Mouse (Mus musculus) liver, adult 10 weeks (tissue): ENCODE results near the gene Ksr2. TPM values are rescaled to one million over a fixed set of nuclear protein-coding genes. Genes with fewer than 3 reads are reported as not detected.

Source experiments
- polyA plus RNA-seq: library from polyadenylated mRNA; stranded (reverse); fragments of 350-450 nt; fragmentation: Illumina TruSeq; extraction: RNeasy Lipid Tissue Mini Kit (QIAGEN cat#74804); gene quantifications from one replicate; pipeline ENCODE4 v1.2.3, GENCODE M21; 2014; ENCODE audit warnings: low read depth, low replicate concordance

Ksr2 gene
- 0.11 TPM for polyA plus RNA-seq

DNA sequence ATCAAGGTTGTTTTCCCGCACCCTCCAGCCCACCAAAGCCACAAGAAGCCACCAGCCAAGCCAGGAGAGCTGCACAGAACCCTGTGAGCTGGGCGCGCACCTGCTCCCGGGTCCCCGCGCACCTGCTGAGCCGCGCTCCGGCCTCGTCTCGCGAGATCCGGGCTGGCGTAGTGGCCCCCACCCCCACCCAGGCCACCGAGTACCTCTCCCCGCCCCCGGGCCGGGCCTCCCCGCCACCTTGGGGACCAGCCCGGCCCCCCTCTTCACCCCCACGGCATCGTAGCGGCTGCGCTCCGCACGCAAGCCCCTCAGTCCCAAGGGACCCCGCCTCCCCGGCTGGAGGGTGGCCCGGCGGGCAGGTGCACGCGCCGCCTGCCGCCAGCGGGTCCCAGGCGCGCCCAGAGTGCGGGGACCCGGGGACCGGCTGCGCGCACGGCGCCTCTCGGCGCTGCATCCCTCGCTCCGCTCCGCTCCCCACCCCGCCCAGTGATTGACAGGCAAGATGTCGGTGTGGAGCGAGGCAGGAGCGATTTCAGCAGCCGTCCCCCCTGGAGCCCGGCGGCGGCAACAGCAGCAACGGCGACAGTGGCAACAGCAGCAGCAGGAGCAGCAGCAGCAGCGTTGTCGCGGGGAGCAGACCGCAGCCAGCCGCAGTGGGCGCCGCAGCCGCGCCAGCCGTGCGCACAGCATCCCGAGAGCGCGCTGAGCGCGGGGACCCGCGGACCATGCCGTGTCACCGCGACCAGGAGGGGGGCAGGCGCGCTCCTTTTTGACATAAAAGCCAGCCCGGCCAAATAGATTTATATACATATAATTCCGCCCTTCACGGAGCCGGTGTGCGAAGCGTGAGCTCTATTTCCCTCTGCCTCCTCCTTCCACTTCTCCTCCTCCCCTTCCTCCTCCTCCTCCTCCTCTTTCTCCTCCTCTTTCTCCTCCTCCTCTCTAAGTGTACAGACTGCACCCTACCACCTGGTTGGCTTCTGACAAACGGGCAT, at the start of gene Ksr2:
Gene Ksr2, plus strand, starts transcription at position 494 of the 995 bp plus-strand sequence.

GRCm38 (mm10) chr5:117388877-117389276, 24.9 kb upstream of the Ksr2 start, which contains the start of gene Rfc5:
Gene Rfc5 (minus strand): TSS chr5:117389047.

DNA sequence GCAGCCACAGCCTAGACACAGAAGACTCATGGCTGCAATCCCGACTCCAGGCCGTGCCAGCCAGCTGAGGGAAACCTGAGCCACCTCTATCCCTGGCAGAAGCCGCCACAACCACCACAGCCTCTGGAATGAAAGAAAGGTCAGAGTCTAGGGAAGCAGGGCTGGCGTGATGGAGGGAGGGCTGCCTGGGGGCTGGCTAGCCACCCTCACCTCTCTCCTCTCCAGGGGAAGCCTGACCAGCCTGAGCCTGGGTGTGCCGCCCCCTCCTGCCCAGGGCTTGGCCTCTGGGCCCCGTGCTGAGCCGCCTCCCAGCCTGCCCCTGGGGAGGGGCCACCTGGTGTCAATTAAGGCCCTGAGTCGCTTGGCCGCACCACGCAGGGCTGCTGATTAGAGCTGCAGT, 366.9 kb downstream of the Ksr2 start, which contains the start of gene Nos1:
Gene Nos1, plus strand, starts transcription at position 352 of the 400 bp plus-strand sequence.

Other genes starting within 250 kb of the Ksr2 start
- 38.1 TPM for gene Pebp1, start 126.4 kb upstream of the Ksr2 start, polyA plus RNA-seq
- 1.2 TPM for gene Vsig10, start 94.9 kb upstream of the Ksr2 start, polyA plus RNA-seq
- gene Wsb2, start 56.7 kb upstream of the Ksr2 start, polyA plus RNA-seq, result 10.9 TPM
- 2.8 TPM for gene Rfc5, start 25.0 kb upstream of the Ksr2 start, polyA plus RNA-seq